Mouse (Mus musculus): ENCODE data around the gene Slc43a2.

- TF ChIP-seq CTCF (IDR thresholded peaks at IDR 0.05; ENCODE audit: low read depth, low read length) (no peak), POLR2A (IDR thresholded peaks at IDR 0.05; ENCODE audit: borderline replicate concordance, low read depth, low read length) (no peak)
Observed at GRCm38 (mm10) chr11:75519834-75520633, 11.5 kb upstream of the Slc43a2 start.

All from bone marrow macrophage, adult 2 months (primary cell).